Mouse (Mus musculus) cerebellum, adult (tissue): ENCODE data around the gene Alx1.

ENCODE experiments used
- ATAC-seq: cut with Nextera tagmentation; 2 replicates; pipeline ENCODE4 v1.9.2; 2017; ENCODE audit warnings: mild to moderate bottlenecking, moderate library complexity, mixed read lengths; ENCODE audit not compliant: insufficient number of reproducible peaks, low FRiP score, low TSS enrichment

Gene Alx1

DNA sequence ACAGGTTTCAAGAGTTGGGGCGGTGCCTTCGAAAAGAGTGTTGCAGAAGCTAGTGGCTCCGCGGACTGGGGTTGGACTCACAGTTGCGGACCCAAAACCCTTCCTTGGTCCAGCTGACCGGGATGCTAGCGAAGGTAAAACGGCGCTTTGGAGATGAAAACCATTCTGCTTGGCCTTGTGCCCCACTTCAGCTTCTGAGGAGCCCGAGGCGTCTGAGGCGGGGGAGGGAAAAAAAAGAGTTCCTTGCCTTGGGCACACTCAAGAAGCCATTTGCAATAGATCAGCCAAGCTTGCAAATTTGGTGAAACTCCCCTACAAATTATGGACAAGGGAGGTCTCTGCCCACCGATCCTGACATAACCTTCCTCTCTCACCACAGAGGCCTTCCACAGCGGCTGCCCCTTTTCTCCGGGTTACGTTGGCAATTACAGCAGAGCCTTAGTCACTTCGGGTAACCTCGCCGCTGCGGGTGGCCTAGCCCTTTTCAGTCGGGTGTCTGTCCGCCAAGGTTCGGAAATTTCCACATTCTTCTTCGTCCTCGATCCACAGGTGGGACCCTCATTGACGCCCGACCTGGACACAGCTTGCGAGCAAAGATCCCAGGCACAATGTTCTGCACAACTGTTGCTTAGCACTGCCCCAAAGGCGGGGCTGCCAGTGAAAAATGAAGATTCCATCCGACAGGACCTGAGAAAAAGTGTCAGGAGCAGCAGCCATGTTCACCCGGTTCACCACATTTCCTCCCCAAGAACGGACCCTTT lies at the start of gene Alx1:
TSS of gene Alx1 (minus strand) at position 486 of the 761 bp plus-strand sequence.
- no peak for ATAC-seq

DNA sequence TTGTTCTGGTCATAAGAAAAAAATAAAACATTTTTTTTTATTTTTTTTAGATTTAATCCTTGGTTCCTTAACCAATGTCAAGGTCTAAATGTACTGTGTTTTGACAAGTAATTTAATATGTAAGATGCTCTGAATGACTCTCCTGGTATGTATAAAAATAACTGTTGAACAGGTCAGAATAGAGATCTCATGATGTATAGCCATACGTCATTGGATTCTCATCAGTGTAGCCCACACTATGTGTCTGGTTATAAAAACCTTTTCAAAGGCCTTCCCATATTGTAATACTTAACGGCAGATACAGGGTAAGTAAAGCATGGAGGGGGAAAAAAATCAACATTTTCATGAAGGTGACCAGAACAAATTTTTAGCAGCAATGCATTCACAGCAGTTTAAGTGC lies 19.6 kb upstream of the Alx1 start:
- no peak for ATAC-seq

DNA sequence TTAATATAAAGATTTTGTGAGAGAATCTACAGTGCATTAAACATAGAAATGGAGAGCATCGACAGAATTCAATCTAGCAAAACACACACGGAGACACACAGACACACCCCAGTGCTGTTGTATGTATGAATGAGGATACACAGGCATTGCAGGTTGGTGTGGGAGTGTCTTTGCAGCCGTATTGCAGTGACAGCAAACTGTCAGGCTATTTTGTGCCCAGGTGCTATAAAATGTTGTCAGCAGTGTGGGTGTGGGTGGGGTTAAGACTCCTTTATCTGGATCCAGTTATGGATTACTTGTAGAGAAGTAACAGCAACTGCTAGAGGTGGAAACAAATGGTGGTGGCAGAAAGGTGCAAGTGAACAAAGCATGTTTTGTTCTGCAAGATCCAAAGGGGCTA lies 16.6 kb upstream of the Alx1 start:
- no peak for ATAC-seq

DNA sequence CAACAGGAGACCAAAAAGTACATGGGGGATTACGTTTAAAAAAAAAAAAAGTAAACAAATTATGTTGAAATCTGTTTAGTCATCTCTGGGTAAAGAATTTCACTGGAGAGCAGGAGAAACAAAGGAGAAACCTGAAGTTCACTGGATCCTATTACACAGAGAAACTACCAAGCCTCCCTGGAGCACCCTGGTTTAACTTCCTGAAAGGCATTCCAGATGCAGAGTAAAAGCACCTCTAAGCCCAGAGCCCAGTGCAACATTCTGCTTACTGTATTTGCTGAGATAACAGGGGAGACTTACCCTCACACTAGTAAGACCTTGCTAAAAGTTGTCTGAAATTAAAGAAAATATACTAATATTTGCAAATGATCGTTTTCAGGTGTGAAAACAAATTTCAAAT lies 15.0 kb upstream of the Alx1 start:
- ATAC-seq, result no peak

DNA sequence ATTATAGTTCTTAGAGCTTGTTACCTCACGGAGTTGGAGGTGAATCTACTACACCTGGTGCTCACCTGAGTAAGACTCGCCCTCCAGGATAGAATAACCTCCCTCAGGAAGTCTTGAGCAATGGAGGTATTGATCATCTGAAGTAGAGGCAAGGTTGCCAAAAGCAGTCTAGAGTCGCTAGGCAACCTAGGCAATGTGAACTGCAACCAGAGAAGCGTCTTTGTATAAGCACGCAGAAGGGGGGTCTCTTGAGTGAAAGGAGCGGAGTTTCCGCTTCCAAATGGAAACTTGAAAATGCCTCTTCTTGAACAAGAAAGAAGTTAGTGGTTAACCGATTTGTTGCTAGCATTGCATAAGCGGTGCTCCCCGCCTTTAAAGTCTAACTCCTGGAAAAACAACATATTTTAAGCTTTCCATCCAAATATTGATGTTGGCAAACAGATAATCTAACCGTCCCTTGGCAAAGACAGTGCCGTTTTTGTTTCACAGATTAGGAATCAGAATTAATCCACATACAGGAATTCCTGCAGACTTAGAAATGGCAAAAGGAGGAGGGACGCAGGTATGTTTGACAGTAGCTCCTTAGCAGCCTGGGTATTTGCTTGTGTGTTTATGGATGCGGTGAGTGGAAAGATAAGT lies 5.1 kb upstream of the Alx1 start:
- ATAC-seq, result no peak

DNA sequence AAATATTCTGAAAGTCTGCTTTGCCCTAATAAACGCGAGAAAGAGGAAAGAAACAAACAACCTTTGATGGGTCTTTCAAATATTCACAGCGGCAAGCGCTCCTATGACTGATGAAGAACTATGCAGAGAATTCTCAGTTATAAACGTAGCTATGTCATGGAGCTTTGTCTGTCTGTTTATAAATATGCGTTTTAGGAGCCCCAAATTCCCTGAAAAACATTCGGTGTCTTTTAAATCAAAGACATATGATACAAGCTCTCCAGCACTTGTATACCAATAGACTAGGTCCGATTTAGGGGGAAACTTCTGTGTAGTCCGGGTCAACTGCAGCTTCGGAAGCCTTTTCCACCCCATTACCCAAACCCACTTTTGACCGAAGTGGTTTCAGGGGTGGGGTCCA lies 916 bp upstream of the Alx1 start:
- ATAC-seq, result no peak

DNA sequence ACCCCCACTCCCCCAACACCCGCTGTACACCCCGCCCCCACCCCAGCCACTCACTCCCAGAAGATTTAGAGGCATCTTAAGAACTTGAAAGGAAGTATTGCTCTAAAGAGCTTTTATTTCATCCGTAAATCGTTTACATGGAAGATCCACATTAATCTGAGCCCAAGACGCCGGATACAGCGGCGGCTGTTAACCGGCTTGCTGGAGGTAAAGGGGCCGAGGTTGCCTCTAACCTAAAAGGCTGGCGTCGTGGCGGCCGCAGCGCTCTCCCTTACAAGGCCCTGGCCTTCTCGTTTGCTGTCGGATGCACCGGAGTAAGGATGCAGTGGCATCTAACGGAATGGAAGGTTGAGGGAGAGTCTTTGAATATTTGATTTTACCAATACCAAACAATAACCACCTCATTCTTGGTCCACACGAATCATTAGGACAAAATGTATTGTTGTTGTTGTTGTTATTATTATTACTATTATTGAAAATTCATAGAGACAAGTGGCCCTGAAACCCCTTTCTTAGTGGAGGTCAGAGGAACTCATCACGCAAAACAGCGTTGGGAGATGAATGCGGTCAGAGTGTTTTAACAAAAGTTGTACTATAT lies 784 bp downstream of the Alx1 start:
- no peak for ATAC-seq

DNA sequence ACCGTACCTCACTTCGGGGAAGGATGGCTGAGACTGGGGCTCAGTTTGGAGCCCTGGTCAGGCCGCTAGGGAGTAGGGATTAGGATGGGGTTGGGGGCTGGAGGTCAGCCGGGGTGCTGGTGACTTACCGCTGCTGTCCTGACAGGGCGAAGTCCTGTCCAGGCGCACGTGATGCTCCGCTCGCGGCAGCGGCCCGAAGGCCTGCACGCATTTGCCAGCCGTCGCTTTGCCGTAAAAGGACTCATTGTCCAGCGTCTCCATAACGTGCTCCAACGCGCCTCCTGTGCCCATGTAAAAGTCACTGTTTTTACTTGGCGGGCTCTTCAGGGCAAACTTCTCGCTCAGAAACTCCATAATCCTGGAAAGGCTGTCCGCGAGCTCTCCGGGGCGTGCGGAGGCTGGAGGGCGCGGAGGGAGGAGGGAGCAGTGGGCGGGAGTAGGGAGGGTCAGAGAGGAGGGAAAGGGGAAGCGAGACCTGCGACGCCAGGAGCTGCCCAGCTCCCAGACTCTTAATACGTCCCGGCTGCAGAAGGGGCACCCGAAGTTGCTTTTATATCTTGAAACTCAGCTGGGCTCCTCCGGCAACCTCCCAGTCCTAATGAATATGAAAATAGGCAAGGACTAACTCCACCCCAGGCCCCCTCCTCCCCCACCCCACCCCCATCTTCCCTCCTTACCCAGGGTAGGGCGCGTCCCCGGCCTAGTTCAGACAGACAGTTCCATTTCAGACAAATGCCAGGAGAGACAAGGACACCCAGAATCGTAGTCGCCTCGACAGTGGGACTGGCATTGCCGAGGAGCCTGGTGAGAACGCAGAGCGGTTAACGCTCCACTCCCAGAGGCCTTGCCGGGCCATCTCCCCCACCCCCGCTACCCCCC lies 1.5 kb downstream of the Alx1 start:
- ATAC-seq, result no peak; the same call in 1 of the 2 replicates

DNA sequence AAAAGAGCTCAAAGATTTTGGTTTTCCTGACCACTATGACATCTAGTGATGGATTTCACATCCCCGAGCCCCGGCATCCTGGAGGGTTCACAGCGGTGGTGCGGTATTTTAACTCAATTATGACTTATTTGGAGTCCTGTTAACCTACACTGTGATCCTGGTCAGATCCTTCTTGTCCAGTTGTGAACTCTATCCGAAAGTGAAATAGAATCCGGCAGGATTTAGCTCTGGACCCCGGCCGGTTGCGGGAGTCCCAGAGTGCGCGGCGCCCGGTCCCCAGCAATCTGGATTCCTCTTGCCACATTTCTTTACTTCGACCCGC lies 2.1 kb downstream of the Alx1 start:
- no peak for ATAC-seq

DNA sequence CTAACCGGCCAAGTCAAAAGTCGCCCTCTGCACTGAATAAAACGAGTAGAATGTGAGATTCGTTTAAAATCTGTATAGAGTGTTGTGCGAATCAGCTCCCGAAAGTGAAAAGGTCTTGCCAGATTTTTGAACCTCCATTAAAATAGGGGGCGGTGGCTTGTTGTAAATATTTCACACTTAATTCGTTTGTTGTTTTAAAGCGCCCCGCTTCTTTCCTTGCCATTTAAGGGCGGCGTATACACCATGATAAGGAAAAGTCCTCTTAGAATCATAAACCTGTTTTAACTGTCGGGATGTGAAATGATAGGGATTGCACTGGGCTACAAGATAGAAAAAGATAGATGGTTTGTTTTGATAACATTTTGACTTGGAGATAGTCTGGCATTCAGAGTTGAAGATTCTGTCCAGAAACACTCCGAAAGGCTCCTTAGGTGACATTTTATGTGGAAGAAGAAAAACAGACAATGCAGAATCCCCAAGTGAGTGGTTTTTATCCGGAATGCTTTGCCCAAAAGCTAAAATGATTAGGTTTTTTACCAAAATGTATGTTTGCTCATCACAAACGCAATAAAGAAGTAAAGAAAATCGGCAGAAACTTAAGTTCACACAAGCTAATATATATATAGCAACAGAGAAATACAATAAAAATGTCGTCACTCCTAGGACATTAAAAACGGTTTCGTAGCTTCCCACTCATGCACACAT lies 2.6 kb downstream of the Alx1 start:
- no peak for ATAC-seq

DNA sequence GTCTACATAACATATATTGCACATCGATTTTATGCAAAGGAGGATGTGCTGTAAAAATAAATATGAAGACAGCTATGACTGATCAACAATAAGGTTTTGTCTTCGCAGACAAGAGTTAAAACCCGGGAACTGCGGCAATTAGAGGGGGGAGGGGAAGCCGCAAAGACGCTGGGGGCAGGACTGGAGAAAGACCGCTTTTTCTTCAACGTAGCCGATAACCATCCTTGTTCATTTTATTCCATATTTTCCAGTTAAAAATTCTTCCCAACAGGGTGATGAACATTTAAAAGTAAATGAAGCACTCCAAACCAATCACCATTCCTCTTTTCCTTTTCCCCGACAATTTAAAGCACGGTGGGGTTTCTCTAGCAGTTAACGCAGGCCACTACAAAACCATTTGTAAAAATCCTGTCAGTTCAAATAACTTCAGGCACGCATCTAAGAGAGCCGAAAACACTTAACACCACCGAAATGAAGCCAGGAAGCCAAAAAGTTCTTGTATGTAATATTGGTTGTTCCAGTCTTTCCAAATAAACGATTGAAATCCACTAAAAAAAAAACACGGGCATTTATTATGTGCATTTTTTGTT lies 3.3 kb downstream of the Alx1 start:
- ATAC-seq, result no peak

DNA sequence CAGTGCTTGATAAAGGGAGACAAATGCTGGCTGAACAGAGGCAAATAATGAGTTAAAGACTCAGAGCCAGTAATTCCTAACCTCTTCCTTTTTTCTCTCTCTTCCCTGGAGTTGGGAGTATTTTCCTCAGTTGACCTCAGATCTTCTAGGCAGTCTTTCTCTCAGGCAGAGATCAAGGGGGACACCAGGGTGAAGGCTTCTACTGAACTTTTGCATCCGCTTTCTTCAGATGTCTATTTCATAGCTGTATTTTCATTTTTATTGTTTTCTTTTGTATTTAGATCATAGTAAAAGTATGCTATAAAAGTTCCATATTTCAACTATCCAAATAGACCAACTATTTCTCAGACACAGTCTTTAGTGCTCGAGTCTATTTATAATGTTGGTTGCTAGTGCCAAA lies 27.5 kb downstream of the Alx1 start:
- ATAC-seq, result no peak

DNA sequence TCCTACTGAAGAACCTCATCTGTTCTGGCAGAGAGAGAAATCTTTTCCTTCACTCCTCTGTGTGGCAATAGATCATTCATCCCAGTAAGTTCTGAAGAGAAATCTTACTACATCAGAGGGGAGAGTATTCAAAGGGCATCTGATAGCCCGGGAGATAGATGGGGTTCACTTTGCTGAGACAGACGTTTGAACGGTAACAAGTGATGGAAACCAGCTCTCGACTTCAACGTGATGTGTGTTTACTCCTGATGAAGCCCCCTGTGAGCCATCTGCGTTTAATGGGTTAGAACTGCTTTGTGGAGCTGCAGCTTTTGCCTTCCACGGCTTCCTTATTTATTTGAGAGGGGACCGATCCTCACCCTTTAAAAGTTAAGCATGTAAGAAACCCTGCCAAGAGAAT lies 29.1 kb downstream of the Alx1 start:
- ATAC-seq, result no peak

DNA sequence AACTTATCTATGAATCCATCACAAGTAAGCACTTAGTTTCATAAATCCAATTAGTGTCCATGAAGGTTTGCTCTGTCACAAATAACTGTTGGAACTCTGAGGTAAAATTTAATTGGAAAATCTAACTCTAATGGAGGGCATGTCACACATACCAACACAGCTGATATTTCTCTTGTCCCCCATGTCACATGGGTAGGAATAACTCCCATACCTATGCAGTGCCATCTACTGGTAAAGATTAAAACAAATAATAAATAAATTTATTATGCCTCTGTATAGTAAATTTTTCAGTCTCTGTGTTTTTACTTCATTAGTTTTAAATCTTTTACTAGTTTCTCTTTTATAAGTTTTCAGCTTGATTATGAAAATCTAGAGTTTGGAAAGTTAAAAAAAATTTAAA lies 30.4 kb downstream of the Alx1 start:
- no peak for ATAC-seq

DNA sequence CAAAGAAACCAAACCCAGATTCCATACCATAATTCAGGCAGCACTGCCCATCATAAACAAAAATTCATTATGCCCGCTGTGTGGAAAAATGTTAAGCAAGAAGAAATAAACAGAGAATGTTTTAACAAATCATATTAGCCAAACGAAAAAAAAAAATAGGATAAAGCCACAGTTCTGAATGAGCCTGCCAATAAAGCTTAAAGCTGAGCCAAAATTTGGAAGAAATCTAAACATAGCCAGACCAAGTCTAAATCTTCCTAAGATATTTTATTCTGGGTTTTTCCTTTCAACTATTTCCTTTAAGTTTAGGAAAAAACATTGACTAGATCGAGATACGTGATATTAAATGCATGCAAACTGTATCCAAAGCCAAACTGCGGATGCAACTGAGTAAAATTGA lies 54.9 kb downstream of the Alx1 start:
- no peak for ATAC-seq

DNA sequence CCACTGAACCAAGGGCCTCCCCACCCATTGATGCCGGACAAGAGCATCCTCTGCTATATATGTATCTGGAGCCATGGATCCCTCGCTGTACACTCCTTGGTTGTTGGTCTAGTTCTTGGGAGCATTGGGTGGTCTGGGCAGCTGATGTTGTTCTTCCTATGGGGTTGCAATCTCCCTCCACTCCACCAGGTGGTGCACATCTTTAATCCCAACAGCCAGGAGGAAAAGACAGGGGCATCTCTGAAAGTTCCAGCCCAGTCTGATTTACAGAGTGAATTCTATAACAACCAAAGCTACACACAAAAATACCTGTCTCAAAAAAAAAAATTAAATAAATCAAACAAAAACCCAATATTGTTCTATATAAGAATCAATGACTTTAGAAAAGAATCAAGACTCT lies 70.4 kb downstream of the Alx1 start:
- ATAC-seq, result no peak
